Mouse (Mus musculus): ENCODE measurements around the gene Gucd1. TPM values are rescaled to one million over a fixed set of nuclear protein-coding genes. Genes with fewer than 3 reads are reported as not detected.

Gucd1 gene
- total and polyA plus RNA-seq, 3 experiments: 16.8 to 19.0 (median 18.0) TPM

DNA sequence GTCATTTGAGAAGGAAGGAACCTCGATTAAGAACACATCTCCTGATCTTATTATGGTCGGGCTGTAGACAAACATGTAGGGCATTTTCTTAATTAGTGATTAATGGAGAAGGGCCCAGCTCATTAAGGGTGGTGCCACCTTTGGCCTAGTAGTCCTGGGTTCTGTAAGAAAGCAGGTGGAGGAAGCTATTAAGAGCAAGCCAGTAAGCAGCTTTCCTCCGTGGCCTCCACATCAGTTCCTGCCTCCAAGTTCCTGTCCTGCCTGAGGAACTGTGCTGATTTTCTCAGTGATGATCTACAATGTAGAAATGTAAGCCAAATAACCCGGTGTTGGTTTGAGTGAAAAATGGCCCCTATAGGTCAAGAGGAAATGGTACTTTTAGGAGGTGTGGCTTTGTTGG is 59.4 kb downstream of the Gucd1 start:
- Histone ChIP-seq H3K4me3 (replicated peaks in 1 of 3; ENCODE audit: low read depth in 2 of 3, low read length in 2 of 3, poor library complexity in 1 of 3) (no peak overlapping the region), H3K27ac (ENCODE audit: insufficient read depth, low read depth) (no peak overlapping the region), H3K79me2 (replicated peaks; ENCODE audit: control insufficient read depth, extremely low read depth, insufficient read depth, poor library complexity, severe bottlenecking) (no peaks in the 10 kb centered on the region), H3K27me3 (replicated peaks) (no peaks in the 10 kb centered on the region), H3K9me3 (replicated peaks; ENCODE audit: low read length) (peaks cover 5% of the 10 kb centered on the region), H3K4me2 (ENCODE audit: insufficient read depth, low read depth, poor library complexity, severe bottlenecking) (no peak overlapping the region), H3K36me3 (replicated peaks in 1 of 2; ENCODE audit: control insufficient read depth in 1 of 2, insufficient read depth in 1 of 2, low read length in 1 of 2) (no peaks in the 10 kb centered on the region), H3K4me1 (ENCODE audit: control insufficient read depth in 1 of 2, insufficient read depth in 2 of 2) (no peaks in the 10 kb centered on the region), H3K9ac (ENCODE audit: insufficient read depth, low read depth) (no peak overlapping the region)
- dilution Hi-C loops (cut with MboI; ENCODE audit: extremely low pct_ligation_motif_present, extremely low pct_unique_long_range_greater_than_20kb, low sequenced_read_pairs): no loop called here
- no peak for DNase-seq (ENCODE audit: extremely low read depth)
- TF ChIP-seq ZC3H11A (IDR thresholded peaks at IDR 0.05; ENCODE audit: low read depth, low read length): no peak
- TF ChIP-seq RCOR1 (conservative IDR thresholded peaks at IDR 0.05; ENCODE audit: low read depth, low read length): no peak
- TF ChIP-seq JUND (conservative IDR thresholded peaks at IDR 0.05; ENCODE audit: low read depth, low read length): no peak
- TF ChIP-seq ETS1 (conservative IDR thresholded peaks at IDR 0.05; ENCODE audit: low read depth, low read length): no peak
- TF ChIP-seq ZNF384 (IDR thresholded peaks at IDR 0.05; ENCODE audit: low read depth, low read length): no peak
- no peak for TF ChIP-seq HCFC1 (IDR thresholded peaks at IDR 0.05; ENCODE audit: low read depth, low read length)
- no peak for TF ChIP-seq PAX5 (IDR thresholded peaks at IDR 0.05; ENCODE audit: low read length)
- no peak for TF ChIP-seq SMC3 (IDR thresholded peaks at IDR 0.05; ENCODE audit: low read depth, low read length)
- no peak for TF ChIP-seq ELF1 (IDR thresholded peaks at IDR 0.05; ENCODE audit: low read depth, low read length)
- no peak for TF ChIP-seq IRF4 (IDR thresholded peaks at IDR 0.05; ENCODE audit: low read depth, low read length)
- TF ChIP-seq TCF12 (IDR thresholded peaks at IDR 0.05; ENCODE audit: low read depth, low read length): no peak
- TF ChIP-seq RAD21 (IDR thresholded peaks at IDR 0.05; ENCODE audit: low read depth, low read length): no peak
- no peak for TF ChIP-seq MAX (IDR thresholded peaks at IDR 0.05; ENCODE audit: low read length)
- TF ChIP-seq GABPA (IDR thresholded peaks at IDR 0.05; ENCODE audit: insufficient replicate concordance, low read depth, low read length): no peak
- TF ChIP-seq MAZ (IDR thresholded peaks at IDR 0.05; ENCODE audit: low read depth, low read length): no peak
- no peak for TF ChIP-seq JUN (IDR thresholded peaks at IDR 0.05; ENCODE audit: insufficient read depth, low read depth, low read length)
- TF ChIP-seq TBP (conservative IDR thresholded peaks at IDR 0.05; ENCODE audit: low read depth, low read length): no peak
- TF ChIP-seq ZMIZ1 (IDR thresholded peaks at IDR 0.05; ENCODE audit: low read depth, low read length): no peak
- TF ChIP-seq MXI1 (IDR thresholded peaks at IDR 0.05; ENCODE audit: low read depth, low read length): no peak
- no peak for TF ChIP-seq NRF1 (IDR thresholded peaks at IDR 0.05; ENCODE audit: low read depth, low read length)
- in situ Hi-C loops (cut with MboI; ENCODE audit: low pct_ligation_motif_present, low pct_unique_long_range_greater_than_20kb, low sequenced_read_pairs): no loop called here

- Histone ChIP-seq H3K79me2 (replicated peaks; ENCODE audit: control insufficient read depth, extremely low read depth, insufficient read depth, poor library complexity, severe bottlenecking) (no peaks in the 10 kb centered on the region), H3K4me3 (replicated peaks in 1 of 3; ENCODE audit: low read depth in 2 of 3, low read length in 2 of 3, poor library complexity in 1 of 3) (no peak overlapping the region), H3K27me3 (replicated peaks) (no peaks in the 10 kb centered on the region), H3K4me2 (ENCODE audit: insufficient read depth, low read depth, poor library complexity, severe bottlenecking) (no peak overlapping the region), H3K9ac (ENCODE audit: insufficient read depth, low read depth) (no peak overlapping the region), H3K36me3 (replicated peaks in 1 of 2; ENCODE audit: control insufficient read depth in 1 of 2, insufficient read depth in 1 of 2, low read length in 1 of 2) (no peaks in the 10 kb centered on the region), H3K9me3 (replicated peaks; ENCODE audit: low read length) (peaks cover 5% of the 10 kb centered on the region), H3K4me1 (ENCODE audit: control insufficient read depth in 1 of 2, insufficient read depth in 2 of 2) (no peaks in the 10 kb centered on the region), H3K27ac (ENCODE audit: insufficient read depth, low read depth) (no peak overlapping the region)
- in situ Hi-C loops (cut with MboI; ENCODE audit: low pct_ligation_motif_present, low pct_unique_long_range_greater_than_20kb, low sequenced_read_pairs): no loop called here
- TF ChIP-seq SIN3A (IDR thresholded peaks at IDR 0.05; ENCODE audit: low read length) (no peak), SMC3 (IDR thresholded peaks at IDR 0.05; ENCODE audit: low read depth, low read length) (no peak), TBP (conservative IDR thresholded peaks at IDR 0.05; ENCODE audit: low read depth, low read length) (no peak), KAT2A (IDR thresholded peaks at IDR 0.05; ENCODE audit: insufficient replicate concordance, low read length) (no peak), ETS1 (conservative IDR thresholded peaks at IDR 0.05; ENCODE audit: low read depth, low read length) (no peak), RCOR1 (conservative IDR thresholded peaks at IDR 0.05; ENCODE audit: low read depth, low read length) (no peak), ZMIZ1 (IDR thresholded peaks at IDR 0.05; ENCODE audit: low read depth, low read length) (no peak), HCFC1 (IDR thresholded peaks at IDR 0.05; ENCODE audit: low read depth, low read length) (no peak), IRF4 (IDR thresholded peaks at IDR 0.05; ENCODE audit: low read depth, low read length) (no peak), E2F4 (IDR thresholded peaks at IDR 0.05; ENCODE audit: insufficient replicate concordance, low read depth, low read length) (no peak), ZKSCAN1 (IDR thresholded peaks at IDR 0.05; ENCODE audit: borderline replicate concordance, low read depth, low read length) (no peak), POLR2A (IDR thresholded peaks at IDR 0.05; ENCODE audit: low read depth, low read length) (no peak), NRF1 (IDR thresholded peaks at IDR 0.05; ENCODE audit: low read depth, low read length) (no peak), USF2 (conservative IDR thresholded peaks at IDR 0.05; ENCODE audit: low read depth, low read length) (no peak), CHD1 (IDR thresholded peaks at IDR 0.05; ENCODE audit: low read depth, low read length) (no peak), CTCF (conservative IDR thresholded peaks at IDR 0.05 in 1 of 2, IDR thresholded peaks at IDR 0.05 in 1 of 2; ENCODE audit: low read depth in 2 of 2, low read length in 2 of 2) (no peak)
- DNase-seq (ENCODE audit: extremely low read depth): no peak
- dilution Hi-C loops (cut with MboI; ENCODE audit: extremely low pct_ligation_motif_present, extremely low pct_unique_long_range_greater_than_20kb, low sequenced_read_pairs): no loop called here
Observed at GRCm38 (mm10) chr10:75457852-75458251, 59.9 kb downstream of the Gucd1 start.

All from CH12.LX (cell line).